Mouse (Mus musculus): ENCODE results near the gene Dcaf6.

DNA sequence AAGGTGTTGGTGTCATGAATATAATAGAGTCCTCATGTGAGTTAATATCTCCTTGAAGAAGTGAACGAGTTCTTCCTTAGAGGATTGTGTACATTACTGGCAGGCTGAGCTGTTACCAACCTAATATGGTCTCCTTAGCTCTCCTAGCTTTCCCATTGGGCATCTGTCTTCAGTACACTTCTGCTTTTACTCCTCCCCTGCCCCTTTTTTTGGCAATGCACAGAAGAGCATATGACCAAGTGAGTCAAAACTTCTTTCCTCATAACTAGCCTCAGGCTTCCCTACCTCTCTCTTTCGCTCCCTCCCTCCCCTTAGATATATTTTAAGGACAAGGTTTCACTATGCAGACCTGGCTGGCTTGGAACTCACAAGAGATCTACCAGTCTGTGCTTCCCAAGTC, 97.0 kb downstream of the Dcaf6 start:
- TF ChIP-seq CTCF (IDR thresholded peaks at IDR 0.05; ENCODE audit: low read depth, low read length) (no peak), POLR2A (IDR thresholded peaks at IDR 0.05; ENCODE audit: borderline replicate concordance, low read depth, low read length) (no peak)
